Mouse (Mus musculus) testis, postnatal 14 days (tissue): ENCODE measurements around the gene Trappc3.
A peak's percentile ranks its signal among the peaks of the same experiment; 100 is the strongest.
"Not testable (repeated sequence)": the region's sequence is repeated elsewhere in the genome, so short reads cannot be mapped to it uniquely, and the experiment has no call there.

Experiments
- DNase-seq: peaks from one replicate; pipeline ENCODE4 v3.0.0; 2021; ENCODE audit warnings: low spot score

Trappc3 gene

DNA sequence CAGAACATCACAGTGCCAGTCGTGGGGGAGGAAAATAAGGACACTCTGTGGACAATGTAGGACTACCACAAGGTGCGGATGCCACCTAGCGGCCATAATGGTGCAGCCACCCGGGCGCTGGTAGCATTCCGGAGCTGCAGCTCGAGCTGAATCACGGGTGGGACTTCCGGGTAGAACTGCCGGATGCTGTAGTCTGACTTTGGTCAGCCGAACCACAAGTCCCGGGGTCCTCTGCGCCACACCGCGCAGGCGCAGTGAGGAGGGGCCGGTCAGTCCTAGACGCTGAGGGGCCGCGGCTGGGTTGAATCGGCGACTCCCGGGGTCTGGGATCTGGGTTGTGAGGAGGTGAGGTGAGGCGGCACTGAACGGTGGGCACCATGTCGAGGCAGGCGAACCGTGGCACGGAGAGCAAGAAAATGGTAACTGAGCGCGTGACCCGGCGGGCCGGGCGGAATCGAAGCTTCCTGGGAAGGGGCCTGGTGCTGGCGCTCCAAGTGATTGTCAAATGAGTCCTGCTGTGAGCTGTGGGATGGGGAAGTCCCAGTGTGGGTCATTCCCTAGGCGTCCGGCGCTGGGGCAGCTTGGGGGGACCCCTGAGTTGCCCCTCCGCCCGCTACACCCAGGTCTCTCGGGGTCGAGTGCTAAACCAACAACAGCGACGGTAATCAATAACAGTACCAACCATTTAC is at the start of gene Trappc3:
Trappc3 (plus strand) TSS at position 207 of the 689 bp plus-strand sequence.
- peak; percentile 98 for DNase-seq

DNA sequence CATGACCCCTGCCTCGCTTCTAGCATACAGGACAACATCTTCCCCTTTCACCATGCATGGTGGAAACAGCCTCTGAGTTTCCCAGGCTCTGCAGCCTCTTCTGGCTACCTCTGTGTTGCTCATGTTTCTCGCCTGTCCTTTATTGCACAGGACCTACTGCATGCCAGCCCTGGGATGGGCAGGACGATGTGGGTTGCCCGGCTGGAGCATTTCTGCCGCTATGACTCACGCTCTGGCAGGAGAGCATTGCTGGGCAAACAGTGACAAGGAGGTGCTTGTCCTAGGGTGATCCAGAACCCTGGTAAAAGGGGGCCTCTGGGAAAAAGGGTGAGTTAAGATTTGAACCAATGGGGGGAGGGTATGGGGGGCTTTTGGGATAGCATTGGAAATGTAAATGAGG is 44.4 kb upstream of the Trappc3 start:
- DNase-seq: no peak

DNA sequence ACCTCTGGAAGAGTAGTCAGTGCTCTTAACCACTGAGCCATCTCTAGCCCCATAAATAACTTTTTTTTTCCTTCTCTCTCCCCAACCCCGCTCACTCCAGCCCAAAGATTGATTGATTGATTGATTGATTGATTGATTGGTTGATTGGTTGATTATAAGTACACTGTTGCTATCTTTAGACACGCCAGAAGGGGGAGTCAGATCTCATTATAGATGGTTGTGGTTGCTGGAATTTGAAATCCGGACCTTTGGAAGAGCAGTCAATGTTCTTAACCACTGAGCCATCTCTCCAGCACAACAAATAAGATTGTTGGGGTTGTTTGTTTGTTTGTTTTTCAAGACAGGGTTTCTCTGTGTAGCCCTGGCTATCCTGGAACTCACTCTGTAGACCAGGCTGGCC is 42.6 kb upstream of the Trappc3 start:
- not testable (repeated sequence) for DNase-seq

DNA sequence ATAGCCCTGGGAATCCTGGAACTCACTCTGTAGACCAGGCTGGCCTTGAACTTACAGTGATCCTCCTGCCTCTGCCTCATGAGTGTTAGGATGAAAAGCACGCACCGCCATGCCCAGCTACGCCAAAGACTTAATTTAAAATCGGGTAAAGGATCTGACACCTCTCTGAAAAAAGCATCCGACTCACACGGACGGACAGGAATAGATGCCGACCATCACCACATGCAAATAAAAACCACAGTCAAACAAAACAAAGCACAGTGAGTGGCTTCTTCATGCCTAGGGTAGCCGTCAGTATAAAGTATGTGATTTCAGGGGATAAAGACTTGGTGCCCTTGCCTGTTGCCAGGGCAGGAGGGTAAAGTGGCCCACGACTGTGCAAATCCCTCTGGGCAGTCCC is 42.1 kb upstream of the Trappc3 start:
- DNase-seq: no peak

DNA sequence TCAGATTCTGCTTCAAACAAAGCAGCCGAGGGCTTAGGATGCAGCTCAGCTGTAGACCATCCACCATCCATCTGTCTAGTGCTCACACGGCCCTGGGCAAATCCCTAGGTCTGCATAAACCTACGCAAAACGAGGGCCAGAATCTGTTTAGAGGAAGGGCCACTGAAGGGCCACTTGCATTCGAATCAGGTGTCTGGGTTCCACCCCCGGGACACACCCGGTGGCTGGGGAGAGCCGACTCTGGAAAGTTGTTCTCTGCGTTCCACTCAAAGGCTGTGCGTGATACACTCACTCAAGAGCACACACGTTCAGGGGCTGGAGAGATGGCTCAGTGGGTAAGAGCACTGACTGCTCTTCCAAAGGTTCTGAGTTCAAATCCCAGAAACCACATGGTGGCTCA is 39.5 kb upstream of the Trappc3 start:
- no peak for DNase-seq

DNA sequence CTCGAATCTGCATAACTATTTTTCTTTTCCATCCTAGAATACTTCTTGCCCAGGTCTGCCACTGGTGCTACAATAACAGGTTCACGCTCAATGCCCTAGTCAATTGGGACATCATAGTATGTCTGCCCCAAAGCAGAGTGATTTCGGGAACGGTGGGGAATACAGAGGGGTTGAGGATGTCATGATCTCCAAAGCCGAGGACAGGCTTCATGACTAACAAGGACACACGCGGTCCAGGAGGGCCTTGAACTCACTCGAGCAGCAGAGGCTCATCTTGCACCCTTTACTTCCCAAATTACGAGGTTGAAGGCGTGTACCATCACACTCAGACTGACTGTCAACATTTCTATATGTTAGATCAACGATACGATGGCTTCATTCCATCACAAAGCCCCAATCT is 35.5 kb upstream of the Trappc3 start:
- DNase-seq: no peak

DNA sequence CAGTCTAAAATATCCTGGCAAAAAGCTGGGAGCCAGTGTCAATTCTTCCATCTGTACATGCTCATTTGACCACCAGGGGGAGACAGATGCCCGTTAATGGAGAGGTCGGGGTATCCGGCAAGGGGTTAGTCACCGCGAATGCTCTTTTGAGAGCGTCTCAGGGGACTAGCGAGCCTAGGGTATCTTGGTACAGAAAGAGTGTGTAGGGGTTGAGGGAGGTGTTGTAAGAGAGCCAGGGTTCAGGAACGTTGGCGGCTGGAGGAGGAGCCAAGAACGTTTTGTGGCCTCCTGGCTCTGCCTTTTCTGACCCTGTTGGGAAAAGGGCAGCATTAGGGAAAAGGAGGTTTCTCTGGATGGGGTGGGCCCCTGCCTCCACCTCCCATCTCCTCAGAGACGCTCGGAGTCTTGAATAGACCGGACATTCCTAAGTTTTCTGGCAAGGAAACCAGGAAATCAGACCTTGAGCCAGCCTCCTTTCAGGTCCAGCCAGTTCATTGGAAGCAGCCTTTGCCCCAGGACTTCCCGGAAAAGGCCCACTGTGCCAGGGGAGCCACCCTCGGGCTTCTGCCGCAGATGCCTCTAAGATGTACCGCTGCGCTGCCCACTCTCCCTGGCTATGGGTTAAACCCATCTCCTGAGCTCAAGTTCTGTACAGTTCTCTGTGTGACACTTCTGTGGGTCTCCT is 34.9 kb upstream of the Trappc3 start:
- peak; percentile 86 for DNase-seq

DNA sequence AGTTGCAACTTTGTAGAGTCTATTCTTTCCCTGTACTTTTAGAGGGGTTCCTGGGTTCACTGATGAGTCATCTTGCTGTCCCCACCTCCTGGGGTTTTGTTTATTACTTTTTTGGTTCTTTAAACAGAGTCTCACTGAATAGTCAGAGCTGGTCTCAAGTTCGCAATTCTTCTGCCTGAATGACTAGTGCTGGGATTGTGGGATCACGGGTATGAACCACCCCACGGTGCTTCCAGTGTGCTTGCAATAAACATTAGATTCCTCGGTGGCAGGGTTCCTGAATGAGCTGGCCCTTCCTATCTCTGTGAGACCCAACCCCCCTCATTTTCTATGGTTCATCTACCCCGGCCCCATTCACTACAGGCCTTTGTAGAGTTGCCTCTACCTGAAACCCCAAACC is 34.0 kb upstream of the Trappc3 start:
- no peak for DNase-seq

DNA sequence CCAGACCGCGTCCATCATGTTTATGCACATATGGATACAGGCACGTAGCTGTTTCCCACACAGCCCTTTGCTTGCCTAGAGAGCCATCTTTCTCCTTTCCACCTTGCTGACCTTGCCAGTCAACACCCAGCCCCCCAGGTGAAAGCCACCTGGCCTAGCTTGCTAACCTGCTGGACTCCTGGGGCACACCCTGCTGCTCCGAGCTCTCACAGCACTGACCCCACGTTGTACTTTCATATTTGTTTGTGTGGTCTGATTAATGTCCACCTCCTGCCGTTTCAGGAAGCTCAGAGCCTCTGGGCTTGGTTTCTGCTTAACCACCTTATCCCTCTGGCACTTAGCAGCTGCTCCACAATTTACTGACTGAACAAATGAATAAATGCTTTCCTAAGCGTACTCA is 32.2 kb upstream of the Trappc3 start:
- no peak for DNase-seq

DNA sequence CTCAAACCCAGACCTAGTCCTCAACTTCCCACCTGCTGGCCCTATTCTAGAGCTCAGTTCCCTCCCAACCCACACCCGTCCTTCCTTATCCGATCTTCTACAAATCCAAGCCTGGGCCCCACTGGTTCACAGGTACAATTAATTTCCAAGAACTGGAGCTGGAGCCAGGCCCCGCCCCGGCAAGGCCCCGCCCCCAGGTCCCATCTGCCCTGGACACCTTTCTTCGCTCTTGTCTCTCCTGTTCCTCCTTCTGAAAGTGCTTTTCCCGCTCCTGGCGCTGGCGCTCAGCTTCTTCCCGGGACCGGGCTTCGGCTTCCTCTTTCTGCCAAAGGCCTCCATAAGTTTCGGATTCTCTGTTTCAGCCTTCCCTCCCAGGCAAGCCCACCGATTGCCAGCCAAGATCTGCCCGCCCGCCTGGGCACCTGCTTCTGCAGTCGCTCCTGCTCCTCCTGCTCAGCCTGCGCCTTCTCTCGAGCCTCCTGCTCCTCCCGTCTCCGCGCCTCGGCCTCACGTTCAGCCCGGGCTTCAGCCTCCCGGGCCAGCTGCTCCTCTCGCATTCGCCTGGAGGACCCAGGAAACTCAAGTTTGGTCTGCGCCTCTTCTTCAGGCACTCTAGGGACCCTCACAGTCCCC is 28.3 kb upstream of the Trappc3 start:
- DNase-seq: no peak

DNA sequence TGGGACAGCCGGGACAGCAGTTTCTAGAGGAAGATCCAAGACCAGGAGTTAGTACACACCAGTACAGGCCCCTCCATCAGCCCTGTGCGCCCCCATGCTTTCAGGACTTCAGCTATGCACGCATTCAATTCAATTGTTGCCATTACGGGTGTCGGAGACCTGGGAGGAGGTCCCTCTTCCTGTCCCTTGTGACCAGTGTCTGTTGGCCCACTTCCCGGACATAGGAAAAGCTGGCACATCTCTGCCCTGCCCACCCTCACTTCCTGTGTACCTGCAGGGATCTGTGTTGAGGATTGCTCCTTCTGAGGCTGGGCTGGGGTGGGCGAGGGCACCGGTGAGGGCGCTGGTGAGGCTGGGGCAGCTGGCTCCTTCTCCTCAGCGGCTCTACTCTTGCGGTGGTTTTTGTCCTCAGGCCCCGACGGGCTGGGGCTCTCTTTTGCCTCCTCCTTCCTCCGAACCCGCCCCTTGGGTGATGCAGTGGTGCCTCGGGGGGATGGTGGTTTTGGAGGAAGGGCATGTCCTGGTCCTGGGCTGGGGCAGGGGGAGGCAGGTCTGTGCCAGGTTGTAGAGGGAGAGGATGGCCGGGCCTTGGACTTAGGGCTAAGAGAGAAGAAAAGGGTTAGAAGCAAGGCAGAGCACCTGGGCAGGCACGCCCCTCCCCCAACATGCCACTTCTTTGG is 27.5 kb upstream of the Trappc3 start:
- DNase-seq: no peak

DNA sequence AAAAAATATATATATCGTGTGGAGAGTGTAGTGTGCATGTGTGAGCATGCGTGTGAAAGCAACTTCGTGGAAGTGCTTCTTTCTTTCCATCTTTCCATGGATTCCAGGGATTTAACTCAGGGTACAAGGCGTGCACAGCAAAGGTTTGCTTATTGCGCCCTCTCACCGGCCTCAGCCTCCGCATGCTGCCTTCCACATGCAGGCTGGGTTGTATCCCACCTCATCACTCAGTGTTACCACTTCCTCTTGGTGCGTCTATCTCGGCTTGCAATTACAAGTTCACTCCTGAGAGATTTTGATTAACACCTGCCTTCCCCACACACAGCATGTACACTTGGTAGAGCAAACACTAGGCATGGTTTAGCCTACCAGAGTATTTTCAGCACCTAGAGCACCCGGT is 26.9 kb upstream of the Trappc3 start:
- no peak for DNase-seq

DNA sequence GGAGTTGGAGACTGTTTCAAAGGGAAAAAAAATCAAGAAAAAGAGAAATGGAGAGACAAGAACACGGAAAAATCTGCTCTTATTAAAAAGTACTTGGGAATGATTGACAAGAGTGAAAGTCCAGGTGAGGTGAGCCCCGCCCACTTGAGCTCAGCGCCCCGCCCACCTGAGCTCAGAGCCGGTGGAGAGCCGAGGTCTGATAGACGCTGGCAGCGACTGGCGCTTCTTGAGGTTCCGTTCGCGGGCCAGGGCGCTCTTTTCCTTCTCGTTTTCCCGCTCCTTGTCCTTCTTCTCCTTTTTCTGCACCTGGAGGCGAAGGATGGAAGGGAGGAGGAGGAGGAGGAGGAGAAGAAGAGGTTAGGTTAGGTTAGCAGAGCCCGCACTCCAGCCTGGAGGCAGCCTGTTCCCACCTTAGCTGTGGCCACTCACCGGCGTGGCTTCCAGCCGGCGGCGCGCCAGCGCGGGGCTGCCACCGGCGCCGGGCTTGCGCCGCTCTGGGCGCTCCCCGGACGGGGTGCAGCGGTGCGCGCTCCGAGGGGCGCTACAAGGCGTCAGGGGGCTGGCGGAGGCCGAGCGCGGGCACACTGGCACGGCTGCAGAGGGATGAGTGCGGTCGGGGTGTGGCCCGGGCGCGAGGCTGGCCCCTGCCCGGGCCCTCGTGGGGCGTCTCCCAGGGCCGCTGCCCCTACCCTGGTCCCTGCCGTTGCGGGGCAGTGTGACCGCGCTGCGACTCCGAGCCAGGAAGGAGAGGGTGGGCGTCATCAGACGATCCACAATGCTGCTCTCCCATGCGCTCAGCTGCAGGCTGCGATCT is 25.5 kb upstream of the Trappc3 start:
- DNase-seq: peak; percentile 71

DNA sequence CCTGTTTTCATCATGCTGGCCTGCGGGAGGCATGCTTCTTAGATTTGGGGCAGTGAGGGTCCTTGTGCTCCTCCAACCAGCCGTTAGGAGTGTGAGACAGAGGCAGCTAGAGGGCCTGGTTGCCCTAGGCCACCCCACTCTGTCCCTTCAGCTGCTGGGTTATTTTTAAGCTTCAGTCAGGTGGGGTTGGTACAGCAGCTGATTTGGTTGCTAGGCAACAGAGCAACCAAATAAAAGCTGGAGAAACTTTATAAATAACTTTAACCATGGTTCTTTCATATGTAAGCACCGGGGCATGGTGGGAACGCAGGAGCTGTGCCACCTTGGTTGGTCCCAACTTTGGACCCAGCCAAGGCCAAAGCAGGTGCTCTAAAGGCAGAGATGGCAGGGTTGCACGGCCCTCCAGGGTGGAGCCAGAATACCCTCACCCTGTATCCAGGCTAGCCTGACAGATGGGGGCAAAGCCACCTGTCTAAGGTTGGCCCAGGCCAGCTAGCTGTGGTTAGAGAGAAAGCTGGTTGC is 24.3 kb upstream of the Trappc3 start:
- no peak for DNase-seq

DNA sequence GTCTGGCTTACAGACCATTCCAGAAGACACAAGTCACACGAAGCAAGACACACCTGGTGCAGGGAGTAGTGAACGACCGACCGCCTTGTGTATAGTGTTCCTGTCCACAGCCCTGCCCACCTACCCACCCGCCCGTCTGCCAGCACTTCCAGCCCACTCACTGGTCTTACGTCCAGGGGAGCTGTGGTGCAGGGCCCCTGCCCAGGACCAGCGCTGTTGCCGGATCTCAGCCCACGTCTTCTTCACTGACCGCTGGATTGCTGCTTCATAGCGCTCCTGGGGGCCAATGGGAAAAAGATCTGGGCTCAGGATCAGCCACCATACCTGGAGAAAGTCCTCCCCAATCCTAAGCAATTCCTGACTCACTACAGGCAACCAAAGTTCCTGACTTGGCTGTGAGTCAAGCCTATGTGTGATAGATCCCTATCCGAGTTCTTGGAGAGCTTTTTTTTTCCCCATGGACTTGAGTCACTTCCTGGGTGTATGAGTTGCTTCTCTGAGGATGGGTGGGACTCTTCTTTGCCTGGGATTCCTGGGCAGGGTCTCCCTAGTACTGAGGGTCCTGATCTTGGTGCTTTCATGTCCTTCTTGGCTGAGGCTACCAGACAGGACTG is 22.2 kb upstream of the Trappc3 start:
- no peak for DNase-seq

DNA sequence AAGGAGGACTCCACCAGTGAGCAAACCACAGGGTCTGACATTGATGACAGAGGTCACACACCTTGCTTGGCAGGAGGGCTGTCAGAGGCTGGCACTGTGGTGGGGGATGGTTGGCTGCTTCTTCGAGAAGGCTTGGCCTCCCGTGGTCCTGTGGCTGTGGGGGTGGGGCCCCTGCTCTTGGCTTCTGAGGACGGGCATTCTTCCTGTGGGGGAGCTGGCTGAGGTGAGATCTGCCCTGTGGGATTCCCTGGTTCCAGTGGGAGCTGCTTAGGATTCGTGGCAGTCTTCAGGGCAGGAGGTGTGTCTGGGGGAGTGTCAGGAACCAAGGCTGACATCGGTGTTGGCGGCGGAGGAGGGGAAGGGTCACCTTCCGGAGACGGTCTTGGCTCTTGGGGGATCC is 20.2 kb upstream of the Trappc3 start:
- DNase-seq: no peak

DNA sequence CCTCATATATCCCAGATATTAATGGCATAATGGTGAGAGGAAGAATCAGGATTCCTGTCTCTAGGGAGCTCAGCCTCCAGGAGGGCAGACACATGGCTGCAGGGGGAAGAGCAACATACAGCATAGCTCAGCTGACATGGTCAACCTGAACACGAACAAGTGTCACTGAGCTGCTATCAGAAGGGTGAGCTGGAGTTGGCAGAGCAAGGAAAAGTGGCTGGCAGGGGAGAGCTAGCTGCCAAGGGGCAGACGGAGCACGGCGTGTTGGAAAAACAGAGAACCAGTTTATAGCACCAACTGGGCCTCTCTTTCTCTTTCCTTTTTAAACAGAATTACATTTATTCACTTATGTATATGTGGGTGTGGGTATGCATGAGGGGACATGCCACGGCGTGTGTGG is 19.6 kb upstream of the Trappc3 start:
- DNase-seq: no peak

DNA sequence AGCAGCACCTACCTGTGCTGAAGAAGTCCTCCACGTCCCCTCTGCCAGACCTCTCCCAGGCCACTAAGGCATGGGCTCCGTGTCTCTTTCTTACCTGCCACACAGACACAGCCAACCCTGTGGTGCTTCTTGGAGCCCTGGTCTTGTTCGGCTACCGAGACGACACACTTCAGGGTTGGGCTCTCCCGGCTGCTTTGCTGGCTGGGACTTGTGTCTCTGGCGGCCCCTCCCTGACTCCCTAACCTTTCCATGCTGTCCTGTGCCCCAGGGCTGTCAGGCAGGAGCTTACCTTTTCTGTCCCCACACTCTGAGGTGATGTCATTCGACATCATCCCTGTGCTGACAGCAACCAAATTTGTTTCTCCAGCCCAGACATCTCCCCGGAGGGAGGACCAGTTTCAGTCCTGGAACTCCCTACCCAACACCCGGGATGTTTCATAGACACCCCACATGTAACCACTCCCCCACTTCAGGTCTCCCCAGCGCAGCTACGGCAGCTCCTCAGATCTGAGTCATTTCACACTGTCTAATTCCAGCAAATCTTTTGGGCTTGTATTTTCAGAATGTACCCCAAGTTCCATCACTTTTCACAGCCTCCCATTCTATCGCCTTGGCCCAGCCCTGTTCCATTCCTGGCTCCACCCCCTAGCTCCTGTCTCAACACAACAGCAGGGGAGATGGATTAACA is 15.8 kb upstream of the Trappc3 start:
- no peak for DNase-seq

DNA sequence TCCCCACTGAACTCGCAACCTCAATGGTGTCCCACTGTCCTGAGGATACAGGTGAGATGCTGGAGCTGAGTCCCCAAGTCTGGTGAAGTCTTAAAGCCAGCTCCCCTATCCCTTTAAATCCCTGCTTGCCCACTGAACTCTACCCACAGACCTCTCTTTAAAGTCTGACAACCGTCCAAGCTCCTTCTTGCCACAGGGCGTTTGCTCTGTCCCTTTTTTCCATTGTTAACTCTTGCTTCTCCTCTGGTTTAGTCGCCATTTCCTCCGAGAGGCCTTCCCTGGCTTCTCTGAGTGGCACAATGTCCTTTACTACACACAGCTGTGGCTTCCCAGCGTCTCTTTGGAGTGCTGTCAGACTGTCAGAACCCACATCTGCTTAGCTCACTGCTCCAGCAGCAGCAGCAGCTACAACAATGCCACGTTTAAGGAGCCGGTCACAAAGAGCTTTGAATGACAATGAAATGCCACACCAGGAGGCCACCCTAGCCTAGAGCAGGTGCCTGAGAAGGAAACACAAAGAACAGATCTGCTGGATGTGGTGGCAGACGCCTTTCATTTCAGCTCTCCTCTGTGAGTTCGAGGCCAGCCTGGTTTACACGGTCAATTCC is 13.8 kb upstream of the Trappc3 start:
- DNase-seq: no peak

DNA sequence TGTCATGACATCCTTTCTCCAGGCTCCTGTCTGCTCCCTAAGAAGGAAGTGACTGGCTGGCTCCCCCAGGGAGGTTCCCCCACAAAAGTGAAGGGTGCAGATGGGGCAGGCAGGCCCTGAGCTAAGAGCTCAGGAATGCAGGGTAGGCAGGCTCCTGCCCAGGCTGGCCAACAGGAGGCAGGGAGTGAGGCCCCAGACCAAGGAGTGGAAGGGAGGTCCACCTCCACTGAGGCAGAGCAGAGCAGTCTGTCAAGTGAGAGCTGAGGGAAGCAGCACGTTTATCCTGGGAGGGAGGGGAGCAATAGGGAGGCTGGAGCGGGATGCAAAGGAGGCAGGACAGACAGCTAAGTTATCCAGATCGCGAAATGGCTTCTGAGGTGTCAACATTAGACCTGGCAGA is 11.5 kb upstream of the Trappc3 start:
- DNase-seq: no peak
